In the genomic region with DNA sequence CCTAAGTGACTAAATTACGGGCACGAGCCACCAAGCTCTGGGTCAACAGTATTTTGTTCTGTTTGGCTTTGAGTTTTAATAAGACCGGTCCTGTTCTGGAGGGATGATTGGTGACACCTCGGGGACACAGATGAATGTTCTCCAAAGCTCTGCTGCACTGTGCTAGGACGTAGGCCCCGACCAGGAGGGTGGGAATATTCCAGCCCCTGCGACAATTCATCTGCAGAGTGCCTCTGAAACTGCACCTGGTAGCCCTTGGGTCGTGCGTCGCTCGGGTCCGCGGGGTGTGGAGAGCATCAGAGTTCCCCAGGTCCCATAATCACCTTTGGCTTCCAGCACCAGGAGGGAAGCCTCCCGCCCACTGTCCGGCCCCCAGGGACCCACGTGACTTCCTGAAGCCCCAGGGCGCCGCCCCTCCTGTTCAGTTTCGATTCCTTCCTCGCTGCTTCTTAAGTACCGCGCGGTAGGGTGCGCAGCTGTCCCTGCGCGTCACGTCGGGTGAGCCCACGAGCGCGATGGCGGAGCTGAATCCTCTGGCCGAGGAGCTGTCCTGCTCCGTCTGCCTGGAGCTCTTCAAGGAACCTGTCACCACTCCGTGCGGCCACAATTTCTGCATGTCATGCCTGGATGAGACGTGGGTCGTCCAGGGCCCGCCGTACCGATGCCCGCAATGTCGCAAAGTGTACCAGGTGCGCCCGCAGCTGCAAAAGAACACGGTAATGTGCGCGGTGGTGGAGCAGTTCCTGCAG, we compare ENCODE assay signal across 8 mouse cellular contexts. TPM values are rescaled to one million over a fixed set of nuclear protein-coding genes. Genes with fewer than 3 reads are reported as not detected.
DNase-seq lines count a peak whose midpoint lies in the region; ATAC-seq and TF ChIP-seq lines count a peak whose summit lies in the region.

Trim25 (plus strand) TSS at position 403 of the 749 bp plus-strand sequence.

- no peaks in the 10 kb centered on the region for H3K36me3 ChIP-seq in embryonic facial prominence, embryonic 15.5 days
- H3K36me3 ChIP-seq in heart, embryonic 11.5 days (ENCODE audit: control insufficient read depth, insufficient read depth, low read length): no peaks in the 10 kb centered on the region
- no peaks in the 10 kb centered on the region for H3K36me3 ChIP-seq in kidney, embryonic 15.5 days
- H3K36me3 ChIP-seq in liver, embryonic 12.5 days: peaks cover 21% of the 10 kb centered on the region; the same call in 1 of the 2 replicates
- H3K36me3 ChIP-seq in myocyte (ENCODE audit: control insufficient read depth, insufficient read depth): no peaks in the 10 kb centered on the region

- H3K4me2 ChIP-seq in embryonic facial prominence, embryonic 15.5 days (replicated peaks): peak within 1 kb of the TSS; percentile 72
- H3K4me2 ChIP-seq in heart, embryonic 11.5 days: peak within 1 kb of the TSS; percentile 88
- H3K4me2 ChIP-seq in kidney, embryonic 15.5 days: peak within 1 kb of the TSS; percentile 83
- peak within 1 kb of the TSS; percentile 93 for H3K4me2 ChIP-seq in liver, embryonic 12.5 days
- H3K4me2 ChIP-seq in myocyte (ENCODE audit: low read depth): peak within 1 kb of the TSS; percentile 58

- peak within 1 kb of the TSS; percentile 56 for H3K4me3 ChIP-seq in embryonic facial prominence, embryonic 15.5 days (replicated peaks)
- peak within 1 kb of the TSS; percentile 82 for H3K4me3 ChIP-seq in heart, embryonic 11.5 days (ENCODE audit: low read depth, low read length)
- H3K4me3 ChIP-seq in kidney, embryonic 15.5 days (replicated peaks): peak within 1 kb of the TSS; percentile 64
- peak within 1 kb of the TSS; percentile 96 for H3K4me3 ChIP-seq in liver, embryonic 12.5 days
- peak within 1 kb of the TSS; percentile 40 for H3K4me3 ChIP-seq in myocyte

- TF ChIP-seq POLR2A in myocyte (IDR thresholded peaks at IDR 0.05; ENCODE audit: insufficient read length, low read depth): peak; percentile 90

- 3% methylated on average over 48 of the region's 48 CpGs for WGBS in embryonic facial prominence, embryonic 15.5 days
- WGBS in heart, embryonic 11.5 days (ENCODE audit: insufficient replicate concordance): 2% methylated on average over 48 of the region's 48 CpGs
- 2% methylated on average over 48 of the region's 48 CpGs for WGBS in kidney, embryonic 15.5 days
- under 1% methylated on average over 48 of the region's 48 CpGs for WGBS in liver, embryonic 12.5 days (ENCODE audit: insufficient replicate concordance)

- peaks cover 5% of the 10 kb centered on the region for H3K79me2 ChIP-seq in myocyte (ENCODE audit: control insufficient read depth, insufficient read depth)

- H3ac ChIP-seq in myocyte (ENCODE audit: control insufficient read depth, insufficient read length): peak within 1 kb of the TSS; percentile 37

- no peak for ATAC-seq in frontal cortex, adult (ENCODE audit: low TSS enrichment)
- peak; percentile 78 for ATAC-seq in embryonic facial prominence, embryonic 15.5 days (ENCODE audit: insufficient number of reproducible peaks, low FRiP score, low TSS enrichment, low read depth)
- ATAC-seq in heart, embryonic 11.5 days (replicated peaks; ENCODE audit: insufficient number of reproducible peaks, low FRiP score, low TSS enrichment): peak; percentile 89
- ATAC-seq in kidney, embryonic 15.5 days (replicated peaks; ENCODE audit: low FRiP score): peak; percentile 93
- peak; percentile 93 for ATAC-seq in liver, embryonic 12.5 days

- peak within 1 kb of the TSS; percentile 43; the same call in 1 of the 2 replicates for H3K9ac ChIP-seq in embryonic facial prominence, embryonic 15.5 days
- H3K9ac ChIP-seq in heart, embryonic 11.5 days (ENCODE audit: low read depth, low read length): peak within 1 kb of the TSS; percentile 84
- H3K9ac ChIP-seq in kidney, embryonic 15.5 days: peak within 1 kb of the TSS; percentile 57
- H3K9ac ChIP-seq in liver, embryonic 12.5 days: peak within 1 kb of the TSS; percentile 98

- peaks cover 28% of the 10 kb centered on the region for H3K4me1 ChIP-seq in embryonic facial prominence, embryonic 15.5 days
- H3K4me1 ChIP-seq in heart, embryonic 11.5 days (ENCODE audit: control insufficient read depth, insufficient read depth, low read length): peaks cover 15% of the 10 kb centered on the region
- peaks cover 28% of the 10 kb centered on the region for H3K4me1 ChIP-seq in kidney, embryonic 15.5 days
- H3K4me1 ChIP-seq in liver, embryonic 12.5 days: peaks cover 71% of the 10 kb centered on the region

- H3K9me3 ChIP-seq in embryonic facial prominence, embryonic 15.5 days (replicated peaks): no peaks in the 10 kb centered on the region
- no peaks in the 10 kb centered on the region for H3K9me3 ChIP-seq in heart, embryonic 11.5 days (replicated peaks; ENCODE audit: control insufficient read depth, low read length)
- H3K9me3 ChIP-seq in kidney, embryonic 15.5 days (replicated peaks): no peaks in the 10 kb centered on the region
- H3K9me3 ChIP-seq in liver, embryonic 12.5 days (replicated peaks): no peaks in the 10 kb centered on the region

- DNase-seq in frontal cortex, postnatal 10 days (ENCODE audit: low spot score in 2 of 2): peak; percentile 60 to 65
- DNase-seq in spleen, postnatal 36 days (ENCODE audit: low spot score in 2 of 2): peak; percentile 96 to 98

- H3K27me3 ChIP-seq in embryonic facial prominence, embryonic 15.5 days: peaks cover 14% of the 10 kb centered on the region
- no peaks in the 10 kb centered on the region for H3K27me3 ChIP-seq in heart, embryonic 11.5 days (ENCODE audit: control insufficient read depth, insufficient read depth, low read length)
- H3K27me3 ChIP-seq in kidney, embryonic 15.5 days: no peaks in the 10 kb centered on the region
- no peaks in the 10 kb centered on the region for H3K27me3 ChIP-seq in liver, embryonic 12.5 days (replicated peaks)
- no peaks in the 10 kb centered on the region for H3K27me3 ChIP-seq in myocyte (ENCODE audit: control insufficient read depth, insufficient read depth, insufficient read length)

- H3K27ac ChIP-seq in embryonic facial prominence, embryonic 15.5 days (replicated peaks): peak within 1 kb of the TSS; percentile 28; the same call in 1 of the 2 replicates
- H3K27ac ChIP-seq in heart, embryonic 11.5 days (ENCODE audit: low read depth, low read length): peak within 1 kb of the TSS; percentile 73
- peak within 1 kb of the TSS; percentile 58; the same call in 1 of the 2 replicates for H3K27ac ChIP-seq in kidney, embryonic 15.5 days
- H3K27ac ChIP-seq in liver, embryonic 12.5 days: peak within 1 kb of the TSS; percentile 88

TF ChIP-seq in myocyte, 11 proteins besides CTCF, POLR2A, EP300 and RAD21:
- TF ChIP-seq MAX (IDR thresholded peaks at IDR 0.05; ENCODE audit: low read depth) (no peak), REST (IDR thresholded peaks at IDR 0.05; ENCODE audit: insufficient read depth, insufficient read length) (no peak), E2F4 (IDR thresholded peaks at IDR 0.05; ENCODE audit: insufficient read depth) (no peak), USF1 (IDR thresholded peaks at IDR 0.05; ENCODE audit: low read depth) (peak; percentile 86), POLR2AphosphoS2 (IDR thresholded peaks at IDR 0.05; ENCODE audit: insufficient read length, low read depth) (peak; percentile 85), TCF3 (IDR thresholded peaks at IDR 0.05; ENCODE audit: insufficient read length, low read depth) (no peak), MYOD1 (IDR thresholded peaks at IDR 0.05; ENCODE audit: control insufficient read depth in 1 of 3, insufficient read length in 2 of 3, low read depth in 2 of 3) (peak in 2 of 3 experiments; percentile 71 to 73), CEBPB (IDR thresholded peaks at IDR 0.05; ENCODE audit: insufficient read depth, poor library complexity, severe bottlenecking) (no peak), TCF12 (IDR thresholded peaks at IDR 0.05; ENCODE audit: insufficient read depth, poor library complexity, severe bottlenecking) (no peak), MYOG (IDR thresholded peaks at IDR 0.05; ENCODE audit: control insufficient read depth in 1 of 3, insufficient read depth in 1 of 3, insufficient read length in 2 of 3, low read depth in 2 of 3) (peak in 1 of 3 experiments; percentile 45), SRF (IDR thresholded peaks at IDR 0.05; ENCODE audit: control insufficient read depth, insufficient read length, low read depth) (no peak)
TF ChIP-seq in myocyte: peak in this region for 4.

RNA-seq across cellular contexts. Expression of gene Trim25, which starts in this region (rescaled TPM):
- polyA plus RNA-seq in embryonic facial prominence, embryonic 15.5 days (2015; fragmentation: Nextera tagmentation; extraction: Ambion mirVana): 13.4 and 14.1 TPM in 2 replicates
- polyA plus RNA-seq in heart, embryonic 11.5 days (2014; fragmentation: Nextera tagmentation; extraction: Ambion mirVana): 9.4 and 14.9 TPM in 2 replicates
- polyA plus RNA-seq in kidney, embryonic 15.5 days (2015; fragmentation: Nextera tagmentation; extraction: Ambion mirVana): 14.5 and 16.4 TPM in 2 replicates
- polyA plus RNA-seq in liver, embryonic 12.5 days (2016; fragmentation: Nextera tagmentation; extraction: Ambion mirVana): 23.1 and 25.9 TPM in 2 replicates
- polyA plus RNA-seq in myocyte (2012; fragmentation: generic; extraction: Trizol): 6.5 TPM

Comparison
In these comparisons a context has a peak if more than half of its experiments do, and no peak if none do; other contexts are left out.
1. H3K27ac ChIP-seq: peak in every context shown above with its lines; median percentile 88 in liver, embryonic 12.5 days; 73 in heart, embryonic 11.5 days; 58 in kidney, embryonic 15.5 days; 28 in embryonic facial prominence, embryonic 15.5 days.
2. H3K4me3 ChIP-seq: peak in every context shown above with its lines; median percentile 96 in liver, embryonic 12.5 days; 82 in heart, embryonic 11.5 days; 64 in kidney, embryonic 15.5 days; 56 in embryonic facial prominence, embryonic 15.5 days; 40 in myocyte.
3. H3K9ac ChIP-seq: peak in every context shown above with its lines; median percentile 98 in liver, embryonic 12.5 days; 84 in heart, embryonic 11.5 days; 57 in kidney, embryonic 15.5 days; 43 in embryonic facial prominence, embryonic 15.5 days.